Mouse (Mus musculus) testis, adult 2 months (tissue): ENCODE results near the gene Smpdl3b.
A peak's percentile ranks its signal among the peaks of the same experiment; 100 is the strongest.

Experiments
- CTCF ChIP-seq: fragments of 200-500 bp; IDR thresholded peaks from 2 replicates; pipeline ENCODE4 v1.5.1; 2012; ENCODE audit warnings: low read depth, mild to moderate bottlenecking, inconsistent platforms, low read length, moderate library complexity; ENCODE audit not compliant: control insufficient read depth, insufficient read depth, insufficient replicate concordance
- POLR2A ChIP-seq: fragments of 200-500 bp; IDR thresholded peaks from 2 replicates; pipeline ENCODE4 v1.6.1; 2012; ENCODE audit warnings: low read depth, mild to moderate bottlenecking, inconsistent platforms, low read length, moderate library complexity; ENCODE audit not compliant: control insufficient read depth

- TF ChIP-seq CTCF (peak; percentile 61; the same call in 1 of the 2 replicates), POLR2A (no peak)
Observed at GRCm38 (mm10) chr4:132776764-132777163, 19.7 kb upstream of the Smpdl3b start.
